Mouse (Mus musculus): ENCODE measurements around the gene Mapk12. TPM values are rescaled to one million over a fixed set of nuclear protein-coding genes. Genes with fewer than 3 reads are reported as not detected.
A peak's percentile ranks its signal among the peaks of the same experiment; 100 is the strongest.

The Mapk12 gene
- polyA plus RNA-seq, 1 experiment from 2014 or later: 23.0 TPM

DNA sequence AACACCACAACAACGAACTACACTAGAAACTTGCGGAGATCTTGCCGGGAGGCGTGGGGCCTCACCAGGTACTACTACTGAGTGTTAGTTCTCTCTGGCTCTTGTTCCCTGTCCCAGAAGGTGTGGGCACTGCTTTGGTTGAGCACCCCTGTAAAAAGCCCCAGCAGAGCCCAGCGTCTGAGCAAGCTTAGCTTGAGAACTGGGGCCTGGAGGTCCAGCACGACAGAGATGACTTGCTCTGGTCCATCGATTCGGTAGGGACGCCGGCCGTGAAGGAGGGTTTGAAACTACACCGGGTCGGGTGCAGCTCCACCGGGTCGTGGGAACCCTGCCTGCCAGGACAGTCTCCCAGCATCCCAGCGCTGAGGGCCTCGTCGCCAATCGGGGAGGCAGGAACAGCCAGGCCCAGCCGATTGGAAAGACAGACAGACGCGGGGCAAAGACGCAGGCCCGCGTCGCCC, 39.6 kb upstream of the Mapk12 start:
- Histone ChIP-seq H3K4me2 (ENCODE audit: low read length) (peak overlapping the region; percentile 92), H3K9ac (ENCODE audit: low read length) (peak overlapping the region; percentile 82), H3K9me3 (ENCODE audit: control insufficient read depth, low read length) (no peaks in the 10 kb centered on the region), H3K36me3 (ENCODE audit: control insufficient read depth, insufficient read depth, low read length) (no peaks in the 10 kb centered on the region), H3K4me3 (ENCODE audit: control insufficient read depth in 1 of 2, insufficient read depth in 1 of 2, low read depth in 1 of 2, low read length in 2 of 2) (peak overlapping the region; percentile 80 to 81), H3K27me3 (ENCODE audit: control insufficient read depth, insufficient read depth, low read length) (no peaks in the 10 kb centered on the region), H3K4me1 (ENCODE audit: control insufficient read depth in 2 of 2, insufficient read depth in 2 of 2, low read length in 2 of 2) (peaks cover 52 to 64% of the 10 kb centered on the region in 2 experiments), H3K27ac (replicated peaks in 1 of 2; ENCODE audit: control insufficient read depth in 1 of 2, insufficient read depth in 1 of 2, low read depth in 2 of 2, low read length in 2 of 2) (peak overlapping the region; percentile 87 to 96)
- no peak for ATAC-seq (ENCODE audit: insufficient number of reproducible peaks, insufficient read depth, low FRiP score, low read depth)
- under 1% methylated on average over 26 of the region's 26 CpGs for WGBS

DNA sequence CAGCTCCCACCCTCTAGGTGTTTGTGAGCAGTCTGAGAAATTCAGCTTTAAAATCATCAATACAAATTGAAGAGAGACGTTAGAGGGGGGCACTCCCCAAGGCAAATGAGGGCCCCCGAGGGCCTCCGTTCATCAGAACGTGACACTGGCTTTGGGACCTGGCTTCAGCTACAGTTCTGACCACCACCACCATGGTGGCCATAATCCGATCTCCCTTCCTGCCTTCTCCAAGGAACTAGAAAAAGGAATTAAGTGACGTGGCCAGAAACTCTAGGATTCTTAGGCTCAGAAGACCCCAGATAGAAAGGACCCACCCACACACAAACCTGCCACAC, 39.1 kb upstream of the Mapk12 start:
- Histone ChIP-seq H3K4me1 (ENCODE audit: control insufficient read depth in 2 of 2, insufficient read depth in 2 of 2, low read length in 2 of 2) (peaks cover 57 to 69% of the 10 kb centered on the region in 2 experiments), H3K9me3 (ENCODE audit: control insufficient read depth, low read length) (no peaks in the 10 kb centered on the region), H3K4me2 (ENCODE audit: low read length) (peak overlapping the region; percentile 92), H3K36me3 (ENCODE audit: control insufficient read depth, insufficient read depth, low read length) (no peaks in the 10 kb centered on the region), H3K27me3 (ENCODE audit: control insufficient read depth, insufficient read depth, low read length) (no peaks in the 10 kb centered on the region), H3K9ac (ENCODE audit: low read length) (peak overlapping the region; percentile 82), H3K4me3 (ENCODE audit: control insufficient read depth in 1 of 2, insufficient read depth in 1 of 2, low read depth in 1 of 2, low read length in 2 of 2) (peak overlapping the region; percentile 80 to 81), H3K27ac (replicated peaks in 1 of 2; ENCODE audit: control insufficient read depth in 1 of 2, insufficient read depth in 1 of 2, low read depth in 2 of 2, low read length in 2 of 2) (peak overlapping the region; percentile 87 to 96)
- no peak for ATAC-seq (ENCODE audit: insufficient number of reproducible peaks, insufficient read depth, low FRiP score, low read depth)
- WGBS: 7% methylated on average over 6 of the region's 6 CpGs

DNA sequence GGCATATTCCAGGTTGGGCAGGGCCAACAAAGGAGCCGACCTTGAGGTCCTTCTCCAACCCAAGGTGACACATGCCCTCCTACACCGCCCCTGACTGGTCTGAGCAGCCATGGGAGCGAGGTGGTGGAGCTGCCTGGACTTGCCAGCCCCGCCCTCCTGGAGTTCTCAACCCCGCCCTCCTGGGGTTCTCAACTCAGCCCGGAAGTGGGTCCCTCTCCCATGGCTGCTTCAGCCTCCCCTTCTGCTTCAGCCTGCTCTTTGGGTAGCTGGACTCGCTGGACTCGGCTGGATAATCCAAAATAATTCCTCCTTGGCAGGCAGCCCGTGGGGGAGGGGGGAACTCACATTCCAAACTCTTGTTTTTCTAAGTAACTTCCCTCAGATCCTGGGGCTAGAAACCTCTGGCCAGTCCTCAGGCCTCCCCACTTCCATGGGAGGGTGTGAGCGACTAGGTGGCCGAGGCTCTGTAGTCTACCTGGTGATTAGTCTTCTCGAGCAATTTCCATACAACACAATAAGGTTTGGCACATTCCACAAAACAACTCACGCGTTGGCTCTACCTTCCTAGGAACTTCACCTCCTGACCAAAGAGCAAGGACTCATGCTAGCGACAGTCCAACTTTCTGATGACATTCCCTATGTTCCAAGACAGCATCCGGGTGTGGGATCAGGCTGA, 38.6 kb upstream of the Mapk12 start:
- peak overlapping the region; percentile 87 to 96 for H3K27ac ChIP-seq (replicated peaks in 1 of 2; ENCODE audit: control insufficient read depth in 1 of 2, insufficient read depth in 1 of 2, low read depth in 2 of 2, low read length in 2 of 2)
- peaks cover 61 to 74% of the 10 kb centered on the region in 2 experiments for H3K4me1 ChIP-seq (ENCODE audit: control insufficient read depth in 2 of 2, insufficient read depth in 2 of 2, low read length in 2 of 2)
- 2% methylated on average over 16 of the region's 16 CpGs for WGBS
- peak overlapping the region; percentile 82 for H3K9ac ChIP-seq (ENCODE audit: low read length)
- peak; percentile 51; the same call in 1 of the 2 replicates for ATAC-seq (ENCODE audit: insufficient number of reproducible peaks, insufficient read depth, low FRiP score, low read depth)
- no peaks in the 10 kb centered on the region for H3K27me3 ChIP-seq (ENCODE audit: control insufficient read depth, insufficient read depth, low read length)
- H3K4me3 ChIP-seq (ENCODE audit: control insufficient read depth in 1 of 2, insufficient read depth in 1 of 2, low read depth in 1 of 2, low read length in 2 of 2): peak overlapping the region; percentile 80 to 81
- H3K4me2 ChIP-seq (ENCODE audit: low read length): peak overlapping the region; percentile 92
- no peaks in the 10 kb centered on the region for H3K9me3 ChIP-seq (ENCODE audit: control insufficient read depth, low read length)
- no peaks in the 10 kb centered on the region for H3K36me3 ChIP-seq (ENCODE audit: control insufficient read depth, insufficient read depth, low read length)

DNA sequence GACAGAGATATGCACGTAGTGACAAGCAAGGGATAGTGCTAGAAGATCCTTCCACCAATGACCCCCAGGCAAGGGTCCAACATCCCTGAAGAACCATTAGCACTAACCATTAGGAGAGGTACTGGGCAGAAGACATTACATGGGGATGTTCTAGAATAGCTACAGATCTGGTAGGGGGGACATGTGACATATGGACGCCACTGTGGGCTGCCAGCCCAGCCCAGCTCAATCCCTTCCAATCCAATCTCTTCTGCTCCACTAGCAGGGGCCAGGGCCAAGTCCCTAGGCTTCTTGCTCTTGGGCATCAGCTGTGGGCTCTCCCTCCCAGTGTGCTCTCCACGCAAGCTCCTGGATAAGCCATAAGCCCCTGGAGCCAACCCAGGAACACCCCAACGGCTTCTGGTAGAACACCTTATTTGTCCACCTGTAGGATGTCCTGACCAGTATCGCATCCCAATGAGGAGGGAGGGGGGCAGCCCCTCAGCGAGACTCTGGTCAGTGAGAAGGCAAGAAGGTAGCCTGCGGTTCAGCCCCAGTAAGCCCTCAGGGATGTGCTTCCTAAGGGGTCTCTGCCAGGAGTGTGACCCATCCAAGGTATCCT, 37.9 kb upstream of the Mapk12 start:
- ATAC-seq (ENCODE audit: insufficient number of reproducible peaks, insufficient read depth, low FRiP score, low read depth): no peak
- H3K4me3 ChIP-seq (ENCODE audit: control insufficient read depth in 1 of 2, insufficient read depth in 1 of 2, low read depth in 1 of 2, low read length in 2 of 2): peak overlapping the region; percentile 80 to 81
- WGBS: 60% methylated on average over 7 of the region's 7 CpGs

DNA sequence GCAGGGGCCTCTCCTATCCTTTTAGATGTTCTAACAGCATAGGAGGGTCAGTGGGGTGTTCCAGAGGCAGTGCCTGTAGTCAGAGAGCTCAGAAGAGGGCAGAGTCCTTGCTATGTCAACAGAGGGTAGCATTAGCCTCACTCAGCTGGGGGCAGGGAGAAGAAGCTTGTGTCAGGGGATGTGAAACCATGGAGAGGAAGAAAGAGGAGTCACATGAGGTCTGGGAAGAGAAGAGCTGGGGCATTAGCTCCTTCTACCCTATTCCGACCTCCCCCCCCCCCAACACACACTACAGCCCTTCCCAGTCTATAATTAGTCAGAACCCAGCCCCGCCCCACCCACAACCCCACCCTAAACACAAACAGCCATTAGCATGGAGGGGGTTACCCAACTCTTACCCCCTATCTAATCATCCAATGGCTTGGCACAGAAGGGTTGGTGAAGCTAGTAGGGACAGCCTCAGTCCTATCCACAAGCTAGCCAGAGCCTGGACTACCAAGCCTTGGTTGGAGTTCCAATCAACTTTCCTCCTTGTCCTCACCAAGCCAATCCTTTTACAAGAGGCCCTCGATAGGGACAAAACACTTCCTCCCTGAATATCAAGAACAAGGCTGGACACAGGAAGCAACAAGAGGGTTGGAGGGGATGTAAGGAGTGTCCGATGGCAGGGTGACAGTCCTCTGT, 37.2 kb upstream of the Mapk12 start:
- no peak for ATAC-seq (ENCODE audit: insufficient number of reproducible peaks, insufficient read depth, low FRiP score, low read depth)
- Histone ChIP-seq H3K27me3 (ENCODE audit: control insufficient read depth, insufficient read depth, low read length) (no peaks in the 10 kb centered on the region), H3K9ac (ENCODE audit: low read length) (peak overlapping the region; percentile 82), H3K27ac (replicated peaks in 1 of 2; ENCODE audit: control insufficient read depth in 1 of 2, insufficient read depth in 1 of 2, low read depth in 2 of 2, low read length in 2 of 2) (peak overlapping the region; percentile 87 to 96), H3K4me1 (ENCODE audit: control insufficient read depth in 2 of 2, insufficient read depth in 2 of 2, low read length in 2 of 2) (peaks cover 67 to 79% of the 10 kb centered on the region in 2 experiments), H3K9me3 (ENCODE audit: control insufficient read depth, low read length) (no peaks in the 10 kb centered on the region), H3K4me3 (ENCODE audit: control insufficient read depth in 1 of 2, insufficient read depth in 1 of 2, low read depth in 1 of 2, low read length in 2 of 2) (peak overlapping the region in 1 of 2 experiments; percentile 80; a peak in 1 of 4 replicates), H3K4me2 (ENCODE audit: low read length) (peak overlapping the region; percentile 92), H3K36me3 (ENCODE audit: control insufficient read depth, insufficient read depth, low read length) (no peaks in the 10 kb centered on the region)
- 51% methylated on average over 4 of the region's 4 CpGs for WGBS

More for the DNA sequence above, 37.9 kb upstream of the Mapk12 start:
- Histone ChIP-seq H3K27ac (replicated peaks in 1 of 2; ENCODE audit: control insufficient read depth in 1 of 2, insufficient read depth in 1 of 2, low read depth in 2 of 2, low read length in 2 of 2) (peak overlapping the region; percentile 87 to 96), H3K9me3 (ENCODE audit: control insufficient read depth, low read length) (no peaks in the 10 kb centered on the region), H3K27me3 (ENCODE audit: control insufficient read depth, insufficient read depth, low read length) (no peaks in the 10 kb centered on the region), H3K9ac (ENCODE audit: low read length) (peak overlapping the region; percentile 82), H3K4me2 (ENCODE audit: low read length) (peak overlapping the region; percentile 92), H3K4me1 (ENCODE audit: control insufficient read depth in 2 of 2, insufficient read depth in 2 of 2, low read length in 2 of 2) (peaks cover 66 to 77% of the 10 kb centered on the region in 2 experiments), H3K36me3 (ENCODE audit: control insufficient read depth, insufficient read depth, low read length) (no peaks in the 10 kb centered on the region)

DNA sequence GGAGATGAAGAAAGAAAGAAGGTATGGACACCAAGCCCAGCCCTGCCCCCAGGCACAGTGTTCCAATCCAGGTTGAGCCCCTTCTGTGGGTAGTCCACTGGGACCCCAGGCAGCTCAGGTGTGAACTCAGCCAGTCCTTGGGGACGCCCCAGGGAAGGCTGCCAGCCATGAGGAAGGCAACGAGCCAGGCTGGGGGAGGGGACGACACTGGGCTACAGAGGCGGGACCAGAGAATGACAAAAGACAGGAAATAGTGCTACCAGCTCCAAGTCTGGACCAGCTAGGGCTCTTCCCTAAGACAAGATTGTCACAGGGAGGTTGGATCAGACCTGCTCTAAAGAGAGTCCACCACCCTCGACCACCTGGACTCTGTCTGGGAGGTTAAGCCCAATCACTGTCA, 36.6 kb upstream of the Mapk12 start:
- H3K36me3 ChIP-seq (ENCODE audit: control insufficient read depth, insufficient read depth, low read length): no peaks in the 10 kb centered on the region
- peak overlapping the region; percentile 46 for H3K9ac ChIP-seq (ENCODE audit: low read length)
- H3K4me1 ChIP-seq (ENCODE audit: control insufficient read depth in 2 of 2, insufficient read depth in 2 of 2, low read length in 2 of 2): peaks cover 67 to 80% of the 10 kb centered on the region in 2 experiments
- H3K27ac ChIP-seq (replicated peaks in 1 of 2; ENCODE audit: control insufficient read depth in 1 of 2, insufficient read depth in 1 of 2, low read depth in 2 of 2, low read length in 2 of 2): peak overlapping the region; percentile 54 to 96
- peak overlapping the region; percentile 92 for H3K4me2 ChIP-seq (ENCODE audit: low read length)
- no peaks in the 10 kb centered on the region for H3K9me3 ChIP-seq (ENCODE audit: control insufficient read depth, low read length)
- H3K27me3 ChIP-seq (ENCODE audit: control insufficient read depth, insufficient read depth, low read length): no peaks in the 10 kb centered on the region
- WGBS: 7% methylated on average over 5 of the region's 5 CpGs
- 0 out of 4 replicates have a peak overlapping the region, but pooled peaks of 1 of the 2 experiments have one; percentile 1 for H3K4me3 ChIP-seq (ENCODE audit: control insufficient read depth in 1 of 2, insufficient read depth in 1 of 2, low read depth in 1 of 2, low read length in 2 of 2)
- no peak for ATAC-seq (ENCODE audit: insufficient number of reproducible peaks, insufficient read depth, low FRiP score, low read depth)

DNA sequence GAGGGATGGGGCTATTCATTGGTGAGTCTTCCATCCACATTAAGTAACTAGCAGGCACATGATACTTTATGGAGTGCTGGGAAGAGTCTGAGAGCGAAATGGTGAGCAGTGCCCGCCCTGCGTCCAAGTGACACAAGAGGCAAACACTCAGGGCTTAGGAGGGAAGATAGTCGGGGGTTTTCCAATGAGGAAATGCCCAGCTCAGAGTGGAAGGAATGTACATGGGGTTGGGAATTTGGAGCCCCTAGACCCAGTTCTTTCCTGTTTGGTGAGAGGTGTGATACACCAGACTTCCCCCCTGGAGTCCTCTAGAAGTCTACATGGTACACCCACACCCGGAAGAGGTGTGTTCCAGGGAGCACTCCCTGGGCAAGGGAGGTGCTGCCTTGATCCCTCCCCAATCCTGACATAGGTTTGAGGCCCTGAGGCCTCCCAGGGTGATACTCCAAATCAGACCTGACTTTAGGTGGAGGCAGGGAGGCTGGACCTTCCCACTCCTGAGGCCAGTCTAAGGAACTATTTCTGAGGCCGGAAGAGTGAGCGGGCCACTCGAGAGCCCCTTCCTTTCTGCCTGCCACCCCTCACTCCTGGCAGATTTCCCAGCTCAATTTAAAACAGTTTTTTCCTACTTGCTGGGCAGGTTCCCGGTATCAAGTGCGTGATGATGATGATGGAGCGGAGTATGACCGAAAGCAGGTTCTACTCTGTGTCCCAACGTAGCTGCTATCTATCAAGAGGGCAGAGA, 35.1 kb upstream of the Mapk12 start:
- Histone ChIP-seq H3K27me3 (ENCODE audit: control insufficient read depth, insufficient read depth, low read length) (no peaks in the 10 kb centered on the region), H3K4me1 (ENCODE audit: control insufficient read depth in 2 of 2, insufficient read depth in 2 of 2, low read length in 2 of 2) (peaks cover 60 to 79% of the 10 kb centered on the region in 2 experiments), H3K4me3 (ENCODE audit: control insufficient read depth in 1 of 2, insufficient read depth in 1 of 2, low read depth in 1 of 2, low read length in 2 of 2) (no peak overlapping the region), H3K27ac (replicated peaks in 1 of 2; ENCODE audit: control insufficient read depth in 1 of 2, insufficient read depth in 1 of 2, low read depth in 2 of 2, low read length in 2 of 2) (0 out of 4 replicates have a peak overlapping the region, but pooled peaks of 1 of the 2 experiments have one; percentile 6), H3K9me3 (ENCODE audit: control insufficient read depth, low read length) (no peaks in the 10 kb centered on the region), H3K4me2 (ENCODE audit: low read length) (no peak overlapping the region), H3K36me3 (ENCODE audit: control insufficient read depth, insufficient read depth, low read length) (no peaks in the 10 kb centered on the region), H3K9ac (ENCODE audit: low read length) (peak overlapping the region; percentile 5; the same call in 1 of the 2 replicates)
- 59% methylated on average over 13 of the region's 13 CpGs for WGBS
- no peak for ATAC-seq (ENCODE audit: insufficient number of reproducible peaks, insufficient read depth, low FRiP score, low read depth)
